ENCODE assay signal across 11 mouse cellular contexts in genomic region chr14:16740982-16741739, GRCm38 (mm10).
DNase-seq lines count a peak whose midpoint lies in the region; ATAC-seq and TF ChIP-seq lines count a peak whose summit lies in the region.
"Had no signal": no experiment of that assay in that cellular context is flagged by ENCODE, and none has a peak within 500 bp of the region (broad histone marks: within the 10 kb centered on the region; RNA-seq: fewer than 3 reads in every experiment).

No protein-coding gene starts in this region.

- H3K27me3 ChIP-seq in lung, embryonic 14.5 days (ENCODE audit: insufficient read depth, low read length) = no peaks in the 10 kb centered on the region
- H3K27me3 ChIP-seq: liver, embryonic 12.5 days had no signal

- peak; percentile 21 to 70 for DNase-seq in frontal cortex, postnatal 36 days (ENCODE audit: low spot score in 2 of 2)
- DNase-seq in frontal cortex, postnatal 10 days (ENCODE audit: low spot score in 2 of 2) = no peak
- DNase-seq in lung, embryonic 14.5 days = peak; percentile 66
- DNase-seq in lung, adult 18-20 months = no peak
- peak; percentile 48 for DNase-seq in NIH3T3 (ENCODE audit: low read depth)
- peak; percentile 16 to 87 for DNase-seq in left cerebral cortex, postnatal 25 days (ENCODE audit: low spot score in 2 of 2)
- no peak for DNase-seq in cerebellum, postnatal 36 days
- no peak for DNase-seq in ovary, postnatal 14 days (ENCODE audit: low spot score)
- DNase-seq: kidney, postnatal 14 days had no signal

- 60% methylated on average over 13 of the region's 13 CpGs for WGBS in lung, embryonic 14.5 days

- H3K4me2 ChIP-seq in lung, embryonic 14.5 days = no peak overlapping the region
- H3K4me2 ChIP-seq: liver, embryonic 12.5 days had no signal

- peaks cover 11% of the 10 kb centered on the region for H3K4me1 ChIP-seq in lung, embryonic 14.5 days (ENCODE audit: insufficient read depth)
- H3K4me1 ChIP-seq: liver, embryonic 12.5 days had no signal

- no peaks in the 10 kb centered on the region for H3K36me3 ChIP-seq in lung, embryonic 14.5 days (ENCODE audit: insufficient read depth)
- H3K36me3 ChIP-seq: liver, embryonic 12.5 days had no signal

- H3K27ac ChIP-seq in lung, embryonic 14.5 days (ENCODE audit: low read depth) = no peak overlapping the region
- H3K27ac ChIP-seq: liver, embryonic 12.5 days had no signal

- no peaks in the 10 kb centered on the region for H3K9me3 ChIP-seq in lung, embryonic 14.5 days (ENCODE audit: low read depth, low read length)
- H3K9me3 ChIP-seq: liver, embryonic 12.5 days had no signal

- peak; percentile 51 for ATAC-seq in lung, embryonic 14.5 days (ENCODE audit: insufficient read depth)
- ATAC-seq: CD4-positive, CD25-positive, alpha-beta regulatory T cell, adult 4 months; liver, embryonic 12.5 days had no signal

- TF ChIP-seq CTCF in lung, embryonic 14.5 days (IDR thresholded peaks at IDR 0.05; ENCODE audit: low read depth) = no peak

- intact Hi-C loops in left cerebral cortex, postnatal 25 days (cut with DNase I) = loop anchor here (10.0 kb wide), 1 partner anchor 166 kb away; no protein-coding TSS in a partner anchor

- H3K4me3 ChIP-seq in lung, embryonic 14.5 days (ENCODE audit: low read depth, low read length) = no peak overlapping the region
- H3K4me3 ChIP-seq: liver, embryonic 12.5 days had no signal

- H3K9ac ChIP-seq in lung, embryonic 14.5 days = no peak overlapping the region
- H3K9ac ChIP-seq: liver, embryonic 12.5 days had no signal

Comparison
In these comparisons a context has a peak if more than half of its experiments do, and no peak if none do; other contexts are left out.
1. DNase-seq: peak in frontal cortex, postnatal 36 days (2 of 2), lung, embryonic 14.5 days (single experiment), NIH3T3 (single experiment) and left cerebral cortex, postnatal 25 days (2 of 2); none in frontal cortex, postnatal 10 days (0 of 2), lung, adult 18-20 months (0 of 2), cerebellum, postnatal 36 days (0 of 2) and ovary, postnatal 14 days (single experiment).